Mouse (Mus musculus) activated CD4-positive, CD25-positive, alpha-beta regulatory T cell, adult 9 weeks (primary cell): ENCODE data around the gene Olfr47. TPM values are rescaled to one million over a fixed set of nuclear protein-coding genes. Genes with fewer than 3 reads are reported as not detected.

ENCODE experiments used
- polyA plus RNA-seq: library from polyadenylated mRNA; unstranded; fragments of 100-300 nt; shearing (Covaris generic); gene quantifications from one replicate; pipeline ENCODE4 v1.2.1, GENCODE M21; 2017

Olfr47 gene
- polyA plus RNA-seq = not detected

DNA sequence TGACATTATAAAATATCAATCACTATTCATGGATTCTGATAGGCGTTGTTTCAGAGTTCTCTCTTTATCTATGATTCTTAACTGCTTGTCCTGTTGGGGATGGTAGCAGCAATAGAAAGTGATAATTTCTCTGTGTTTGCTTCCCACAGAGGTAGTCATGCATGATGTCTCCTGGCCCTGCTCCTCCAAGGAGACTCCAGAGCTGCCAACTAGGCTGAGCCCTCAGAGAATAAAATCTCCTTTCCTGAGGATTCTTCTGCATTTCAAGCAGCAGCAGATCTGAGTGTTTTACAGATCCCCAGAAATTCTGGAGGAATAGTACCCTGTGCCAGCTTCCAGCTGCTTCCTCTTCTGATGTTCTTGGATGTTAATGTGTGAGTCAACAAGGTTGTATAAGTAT, at the start of gene Olfr47:
Olfr47 (plus strand) TSS at position 275 of the 400 bp plus-strand sequence.

DNA sequence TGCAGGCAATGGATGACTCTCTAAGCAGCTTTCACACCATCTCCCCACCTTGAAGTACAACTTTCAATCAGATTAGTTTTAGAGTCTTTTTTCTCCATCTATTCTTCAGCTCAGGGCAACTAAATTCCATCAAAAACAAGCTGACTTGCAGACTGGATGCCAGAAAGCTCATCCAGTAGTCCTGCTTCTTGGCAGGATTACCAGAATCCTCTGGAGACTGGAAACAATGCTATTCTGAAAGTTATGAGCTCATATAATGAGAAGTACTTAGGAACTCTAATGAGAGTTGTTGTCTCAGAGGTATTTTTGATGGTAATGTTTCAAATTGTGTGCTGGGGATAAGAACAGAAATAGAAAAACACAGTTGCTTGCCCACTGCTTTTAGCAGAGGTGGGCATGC, 34.5 kb upstream of the Olfr47 start, which contains the start of gene Olfr435:
Olfr435 (plus strand) TSS at position 366 of the 400 bp plus-strand sequence.

DNA sequence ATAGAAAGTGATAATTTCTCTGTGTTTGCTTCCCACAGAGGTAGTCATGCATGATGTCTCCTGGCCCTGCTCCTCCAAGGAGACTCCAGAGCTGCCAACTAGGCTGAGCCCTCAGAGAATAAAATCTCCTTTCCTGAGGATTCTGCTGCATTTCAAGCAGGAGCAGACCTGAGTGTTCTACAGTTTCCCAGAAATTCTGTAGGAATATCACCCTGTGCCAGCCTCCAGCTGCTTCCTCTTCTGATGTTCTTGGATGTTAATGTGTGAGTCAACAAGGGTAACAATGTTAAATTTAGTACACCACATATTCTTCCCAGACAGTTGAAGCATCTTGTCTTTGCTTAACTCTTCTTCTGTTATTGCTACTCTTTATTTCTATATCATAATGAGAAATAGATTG, 18.5 kb upstream of the Olfr47 start, which contains the start of gene Olfr434:
Olfr434 (plus strand) TSS at position 149 of the 400 bp plus-strand sequence.

DNA sequence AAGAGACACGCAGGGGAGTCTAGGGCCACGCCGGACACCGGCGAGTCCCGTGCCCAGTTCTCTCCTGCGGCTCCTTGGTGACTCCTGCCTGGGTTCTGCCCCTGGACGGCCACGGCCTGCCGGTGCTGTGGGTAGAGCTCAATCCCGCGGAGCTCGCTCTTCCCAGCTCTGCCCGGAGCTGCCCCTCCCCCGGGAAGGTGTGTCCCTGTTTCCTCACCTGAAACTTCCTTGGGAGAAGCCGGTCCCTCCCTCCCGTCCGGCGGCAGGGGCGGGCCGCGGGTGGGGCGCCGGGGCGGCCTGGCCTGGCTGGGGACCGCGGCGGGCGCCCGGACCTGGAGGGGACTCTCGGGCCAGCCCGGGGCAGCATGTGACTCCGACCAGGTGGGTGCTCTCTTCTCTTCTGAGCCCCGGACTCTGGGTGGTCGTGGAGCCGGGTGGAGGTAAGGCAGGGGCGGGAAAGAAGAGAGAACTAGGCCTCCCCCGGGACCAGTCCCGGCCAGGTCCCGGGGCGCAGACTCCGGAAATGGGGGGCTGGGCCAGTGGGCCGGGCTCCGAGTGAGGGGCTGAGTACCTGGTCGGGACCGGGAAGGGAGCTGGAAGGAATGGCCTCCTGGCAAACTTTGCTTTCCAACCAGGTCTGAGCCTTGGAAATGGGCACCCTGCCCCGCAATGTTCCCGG, 34.2 kb downstream of the Olfr47 start, which contains the start of gene Arhgef5:
Arhgef5 (plus strand) TSS at position 220 of the 679 bp plus-strand sequence.

Other genes starting within 250 kb of the Olfr47 start
- not detected for gene Olfr441, start 125.2 kb upstream of the Olfr47 start, polyA plus RNA-seq
- gene Olfr237-ps1, start 85.0 kb upstream of the Olfr47 start, polyA plus RNA-seq = not detected
- gene Olfr437, start 68.2 kb upstream of the Olfr47 start, polyA plus RNA-seq = not detected
- gene Olfr13, start 59.4 kb upstream of the Olfr47 start, polyA plus RNA-seq = not detected
- not detected for gene Olfr435, start 34.4 kb upstream of the Olfr47 start, polyA plus RNA-seq
- gene Olfr434, start 18.5 kb upstream of the Olfr47 start, polyA plus RNA-seq = not detected
- 6.4 TPM for gene Arhgef5, start 34.1 kb downstream of the Olfr47 start, polyA plus RNA-seq
- gene Nobox, start 78.0 kb downstream of the Olfr47 start, polyA plus RNA-seq = not detected